Comparison of ENCODE assay signal across 13 mouse cellular contexts in genomic region chr19:41332228-41332627, GRCm38 (mm10). TPM values are rescaled to one million over a fixed set of nuclear protein-coding genes. Genes with fewer than 3 reads are reported as not detected.
DNase-seq lines count a peak whose midpoint lies in the region; ATAC-seq and TF ChIP-seq lines count a peak whose summit lies in the region.
"Had no signal": no experiment of that assay in that cellular context is flagged by ENCODE, and none has a peak within 500 bp of the region (broad histone marks: within the 10 kb centered on the region; RNA-seq: fewer than 3 reads in every experiment).

No protein-coding gene starts in this region.

- no peaks in the 10 kb centered on the region for H3K4me1 ChIP-seq in lung, adult 2 months (ENCODE audit: control insufficient read depth, insufficient read depth, low read length)
- H3K4me1 ChIP-seq: embryonic facial prominence, embryonic 15.5 days; intestine, embryonic 15.5 days; neural tube, embryonic 13.5 days had no signal

- TF ChIP-seq POLR2A in lung, adult 2 months (IDR thresholded peaks at IDR 0.05; ENCODE audit: borderline replicate concordance, extremely low read depth, low read depth, low read length) = no peak

- ATAC-seq in erythroblast, adult 5-6 weeks (replicated peaks; ENCODE audit: low FRiP score, poor library complexity, severe bottlenecking) = no peak
- ATAC-seq: intestine, embryonic 15.5 days had no signal

- H3K4me3 ChIP-seq in lung, adult 2 months (replicated peaks; ENCODE audit: extremely low read depth, low read depth, low read length) = no peak overlapping the region
- H3K4me3 ChIP-seq: embryonic facial prominence, embryonic 15.5 days; intestine, embryonic 15.5 days; neural tube, embryonic 13.5 days had no signal

- no peak for TF ChIP-seq CTCF in lung, adult 2 months (IDR thresholded peaks at IDR 0.05; ENCODE audit: insufficient read depth, low read length)

- peak; percentile 57 for DNase-seq in lung, postnatal 25 days (ENCODE audit: low spot score)
- DNase-seq in lung, adult 2 months = no peak
- peak; percentile 29 for DNase-seq in brain, adult 2 months (ENCODE audit: low read depth, low spot score)
- peak; percentile 48 to 75 for DNase-seq in monocyte, adult 2 months (ENCODE audit: low read depth in 1 of 2, low spot score in 2 of 2)
- peak; percentile 27 for DNase-seq in thymus, postnatal 14 days
- no peak for DNase-seq in Muller cell, postnatal 12 days (ENCODE audit: inconsistent ontology term)
- DNase-seq in urinary bladder, postnatal 36 days (ENCODE audit: low spot score in 2 of 2) = no peak
- DNase-seq: adrenal gland, adult 8-10 months; cerebellum, adult 9-11 months had no signal

- WGBS in lung, adult 2 months = 78% methylated on average over 12 of the region's 12 CpGs

RNA-seq across cellular contexts. Expression of gene Pik3ap1, which starts 52.7 kb away (rescaled TPM):
- polyA plus RNA-seq in lung, adult 2 months (2012; rRNA removed) = 20.2 and 25.9 TPM in 2 replicates
- 8.1 and 14.6 TPM in 2 replicates for total RNA-seq in erythroblast, adult 5-6 weeks (2015; ENCODE audit: low replicate concordance)
- 8.9 and 10.5 TPM in 2 replicates for total RNA-seq in erythroblast, adult 5-6 weeks (2017; ENCODE audit: low replicate concordance)

Comparison
In these comparisons a context has a peak if more than half of its experiments do, and no peak if none do; other contexts are left out.
1. DNase-seq: peak in lung, postnatal 25 days (single experiment), brain, adult 2 months (single experiment), monocyte, adult 2 months (2 of 2) and thymus, postnatal 14 days (single experiment); none in lung, adult 2 months (single experiment), Muller cell, postnatal 12 days (single experiment) and urinary bladder, postnatal 36 days (0 of 2).